Mouse (Mus musculus): ENCODE results near the gene Pitpnm1. TPM values are rescaled to one million over a fixed set of nuclear protein-coding genes. Genes with fewer than 3 reads are reported as not detected.

Pitpnm1 gene
- polyA plus RNA-seq, 1 experiment from 2014 or later = 15.8 TPM

GRCm38 (mm10) chr19:4104675-4105194, 4.9 kb downstream of the Pitpnm1 start:
- Histone ChIP-seq H3K4me1 (ENCODE audit: control insufficient read depth, insufficient read depth, low read length) (peaks cover 9% of the 10 kb centered on the region), H3K36me3 (ENCODE audit: control insufficient read depth, insufficient read depth, low read length) (no peaks in the 10 kb centered on the region; the same call in 1 of the 2 replicates), H3K9ac (ENCODE audit: low read depth, low read length) (no peak overlapping the region), H3K27me3 (ENCODE audit: control insufficient read depth, insufficient read depth, low read length) (peaks cover 13% of the 10 kb centered on the region), H3K4me3 (ENCODE audit: low read length) (no peak overlapping the region), H3K4me2 (replicated peaks; ENCODE audit: low read depth, low read length) (no peak overlapping the region), H3K27ac (ENCODE audit: low read depth, low read length) (no peak overlapping the region), H3K9me3 (ENCODE audit: control insufficient read depth, low read length) (no peaks in the 10 kb centered on the region)
- 89% methylated on average over 16 of the region's 16 CpGs for WGBS
- ATAC-seq (ENCODE audit: low FRiP score, low TSS enrichment) = no peak

GRCm38 (mm10) chr19:4106654-4107053, 6.9 kb downstream of the Pitpnm1 start:
- Histone ChIP-seq H3K9ac (ENCODE audit: low read depth, low read length) (no peak overlapping the region), H3K27ac (ENCODE audit: low read depth, low read length) (no peak overlapping the region), H3K27me3 (ENCODE audit: control insufficient read depth, insufficient read depth, low read length) (peaks cover 3% of the 10 kb centered on the region), H3K4me1 (ENCODE audit: control insufficient read depth, insufficient read depth, low read length) (no peaks in the 10 kb centered on the region), H3K4me3 (ENCODE audit: low read length) (no peak overlapping the region), H3K36me3 (ENCODE audit: control insufficient read depth, insufficient read depth, low read length) (peaks cover 2% of the 10 kb centered on the region; the same call in 1 of the 2 replicates), H3K4me2 (replicated peaks; ENCODE audit: low read depth, low read length) (no peak overlapping the region), H3K9me3 (ENCODE audit: control insufficient read depth, low read length) (no peaks in the 10 kb centered on the region)
- ATAC-seq (ENCODE audit: low FRiP score, low TSS enrichment) = no peak
- 83% methylated on average over 14 of the region's 14 CpGs for WGBS

- no peaks in the 10 kb centered on the region for H3K27me3 ChIP-seq (ENCODE audit: control insufficient read depth, insufficient read depth, low read length)
- H3K4me2 ChIP-seq (replicated peaks; ENCODE audit: low read depth, low read length) = no peak overlapping the region
- H3K27ac ChIP-seq (ENCODE audit: low read depth, low read length) = no peak overlapping the region
- no peak overlapping the region for H3K9ac ChIP-seq (ENCODE audit: low read depth, low read length)
- no peaks in the 10 kb centered on the region for H3K9me3 ChIP-seq (ENCODE audit: control insufficient read depth, low read length)
- WGBS = 88% methylated on average over 9 of the region's 9 CpGs
- no peak overlapping the region for H3K4me3 ChIP-seq (ENCODE audit: low read length)
- H3K4me1 ChIP-seq (ENCODE audit: control insufficient read depth, insufficient read depth, low read length) = peaks cover 10% of the 10 kb centered on the region
- peaks cover 20% of the 10 kb centered on the region for H3K36me3 ChIP-seq (ENCODE audit: control insufficient read depth, insufficient read depth, low read length)
- ATAC-seq (ENCODE audit: low FRiP score, low TSS enrichment) = no peak
Measured at GRCm38 (mm10) chr19:4108535-4108934, 8.7 kb downstream of the Pitpnm1 start.

- no peak overlapping the region for H3K9ac ChIP-seq (ENCODE audit: low read depth, low read length)
- no peak overlapping the region for H3K27ac ChIP-seq (ENCODE audit: low read depth, low read length)
- H3K4me2 ChIP-seq (replicated peaks; ENCODE audit: low read depth, low read length) = no peak overlapping the region
- H3K4me3 ChIP-seq (ENCODE audit: low read length) = no peak overlapping the region
- WGBS = 94% methylated on average over 26 of the region's 26 CpGs
- no peak for ATAC-seq (ENCODE audit: low FRiP score, low TSS enrichment)
- peaks cover 24% of the 10 kb centered on the region for H3K4me1 ChIP-seq (ENCODE audit: control insufficient read depth, insufficient read depth, low read length)
- H3K36me3 ChIP-seq (ENCODE audit: control insufficient read depth, insufficient read depth, low read length) = peaks cover 49% of the 10 kb centered on the region
- no peaks in the 10 kb centered on the region for H3K27me3 ChIP-seq (ENCODE audit: control insufficient read depth, insufficient read depth, low read length)
- no peaks in the 10 kb centered on the region for H3K9me3 ChIP-seq (ENCODE audit: control insufficient read depth, low read length)
Measured at GRCm38 (mm10) chr19:4112063-4112960, 12.5 kb downstream of the Pitpnm1 start.

- H3K4me1 ChIP-seq (ENCODE audit: control insufficient read depth, insufficient read depth, low read length) = peaks cover 24% of the 10 kb centered on the region
- peak overlapping the region; percentile 79 for H3K27ac ChIP-seq (ENCODE audit: low read depth, low read length)
- no peak overlapping the region for H3K4me2 ChIP-seq (replicated peaks; ENCODE audit: low read depth, low read length)
- peak; percentile 52; the same call in 1 of the 2 replicates for ATAC-seq (ENCODE audit: low FRiP score, low TSS enrichment)
- peaks cover 58% of the 10 kb centered on the region for H3K36me3 ChIP-seq (ENCODE audit: control insufficient read depth, insufficient read depth, low read length)
- 35% methylated on average over 13 of the region's 13 CpGs for WGBS
- H3K9me3 ChIP-seq (ENCODE audit: control insufficient read depth, low read length) = no peaks in the 10 kb centered on the region
- peak overlapping the region; percentile 34; the same call in 1 of the 2 replicates for H3K9ac ChIP-seq (ENCODE audit: low read depth, low read length)
- H3K4me3 ChIP-seq (ENCODE audit: low read length) = no peak overlapping the region
- no peaks in the 10 kb centered on the region for H3K27me3 ChIP-seq (ENCODE audit: control insufficient read depth, insufficient read depth, low read length)
Measured at GRCm38 (mm10) chr19:4113186-4113805, 13.5 kb downstream of the Pitpnm1 start.

GRCm38 (mm10) chr19:4113806-4114230, 14.0 kb downstream of the Pitpnm1 start:
- no peaks in the 10 kb centered on the region for H3K27me3 ChIP-seq (ENCODE audit: control insufficient read depth, insufficient read depth, low read length)
- H3K4me3 ChIP-seq (ENCODE audit: low read length) = no peak overlapping the region
- peaks cover 61% of the 10 kb centered on the region for H3K36me3 ChIP-seq (ENCODE audit: control insufficient read depth, insufficient read depth, low read length)
- H3K4me1 ChIP-seq (ENCODE audit: control insufficient read depth, insufficient read depth, low read length) = peaks cover 24% of the 10 kb centered on the region
- peak overlapping the region; percentile 79 for H3K27ac ChIP-seq (ENCODE audit: low read depth, low read length)
- H3K9ac ChIP-seq (ENCODE audit: low read depth, low read length) = no peak overlapping the region
- ATAC-seq (ENCODE audit: low FRiP score, low TSS enrichment) = peak; percentile 59
- H3K9me3 ChIP-seq (ENCODE audit: control insufficient read depth, low read length) = no peaks in the 10 kb centered on the region
- 7% methylated on average over 5 of the region's 5 CpGs for WGBS
- no peak overlapping the region for H3K4me2 ChIP-seq (replicated peaks; ENCODE audit: low read depth, low read length)

- Histone ChIP-seq H3K9me3 (ENCODE audit: control insufficient read depth, low read length) (no peaks in the 10 kb centered on the region), H3K36me3 (ENCODE audit: control insufficient read depth, insufficient read depth, low read length) (peaks cover 63% of the 10 kb centered on the region), H3K27me3 (ENCODE audit: control insufficient read depth, insufficient read depth, low read length) (no peaks in the 10 kb centered on the region), H3K4me1 (ENCODE audit: control insufficient read depth, insufficient read depth, low read length) (peaks cover 24% of the 10 kb centered on the region), H3K9ac (ENCODE audit: low read depth, low read length) (no peak overlapping the region; the same call in 1 of the 2 replicates), H3K27ac (ENCODE audit: low read depth, low read length) (peak overlapping the region; percentile 57; the same call in 1 of the 2 replicates), H3K4me3 (ENCODE audit: low read length) (no peak overlapping the region), H3K4me2 (replicated peaks; ENCODE audit: low read depth, low read length) (no peak overlapping the region)
- no peak for ATAC-seq (ENCODE audit: low FRiP score, low TSS enrichment)
- 85% methylated on average over 10 of the region's 10 CpGs for WGBS
Measured at GRCm38 (mm10) chr19:4114551-4114950, 14.8 kb downstream of the Pitpnm1 start.

GRCm38 (mm10) chr19:4115144-4115543, 15.3 kb downstream of the Pitpnm1 start:
- ATAC-seq (ENCODE audit: low FRiP score, low TSS enrichment) = no peak
- H3K4me3 ChIP-seq (ENCODE audit: low read length) = no peak overlapping the region
- no peak overlapping the region for H3K27ac ChIP-seq (ENCODE audit: low read depth, low read length)
- no peaks in the 10 kb centered on the region for H3K9me3 ChIP-seq (ENCODE audit: control insufficient read depth, low read length)
- WGBS = 96% methylated on average over 10 of the region's 10 CpGs
- H3K4me2 ChIP-seq (replicated peaks; ENCODE audit: low read depth, low read length) = no peak overlapping the region
- H3K36me3 ChIP-seq (ENCODE audit: control insufficient read depth, insufficient read depth, low read length) = peaks cover 63% of the 10 kb centered on the region
- peaks cover 24% of the 10 kb centered on the region for H3K4me1 ChIP-seq (ENCODE audit: control insufficient read depth, insufficient read depth, low read length)
- H3K9ac ChIP-seq (ENCODE audit: low read depth, low read length) = no peak overlapping the region
- H3K27me3 ChIP-seq (ENCODE audit: control insufficient read depth, insufficient read depth, low read length) = no peaks in the 10 kb centered on the region
